Mouse (Mus musculus): Measurements from ENCODE around the gene Dgkh.

GRCm38 (mm10) chr14:78535366-78535765 lies 197.2 kb downstream of the Dgkh start:
- TF ChIP-seq CTCF (IDR thresholded peaks at IDR 0.05; ENCODE audit: control insufficient read depth, insufficient read depth, low read length) (no peak), POLR2A (IDR thresholded peaks at IDR 0.05; ENCODE audit: borderline replicate concordance, control insufficient read depth, low read depth, low read length) (no peak)
